ENCODE assay signal across 10 mouse cellular contexts in the genomic region with DNA sequence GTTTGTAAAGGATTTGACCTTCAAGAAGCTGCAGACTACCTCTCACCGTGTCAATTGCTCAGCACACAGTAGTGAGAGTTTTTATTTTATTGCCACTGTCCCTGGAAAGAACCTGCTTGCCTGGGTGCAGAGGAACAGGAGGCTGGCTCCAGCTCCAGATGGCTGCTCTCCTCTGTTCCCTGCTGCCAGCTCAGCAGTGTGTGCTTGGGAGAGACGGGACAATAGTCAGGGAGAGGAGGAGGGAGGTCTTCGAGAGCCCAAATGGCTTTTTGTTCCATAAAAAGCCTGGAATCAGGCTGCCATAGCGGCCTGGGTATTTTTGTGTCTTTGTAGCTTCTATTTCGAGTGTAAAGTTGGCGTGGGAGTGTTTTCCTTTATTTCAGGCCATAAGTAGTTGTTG. TPM values are rescaled to one million over a fixed set of nuclear protein-coding genes. Genes with fewer than 3 reads are reported as not detected.
DNase-seq lines count a peak whose midpoint lies in the region; ATAC-seq and TF ChIP-seq lines count a peak whose summit lies in the region.
"Had no signal": no experiment of that assay in that cellular context is flagged by ENCODE, and none has a peak within 500 bp of the region (broad histone marks: within the 10 kb centered on the region; RNA-seq: fewer than 3 reads in every experiment).

No protein-coding gene starts in this region.

- WGBS in kidney, embryonic 16.5 days, result 9% methylated on average over 6 of the region's 6 CpGs
- WGBS in intestine, postnatal 0 days, result 33% methylated on average over 6 of the region's 6 CpGs
- WGBS in midbrain, embryonic 15.5 days, result 27% methylated on average over 6 of the region's 6 CpGs

- no peaks in the 10 kb centered on the region for H3K27me3 ChIP-seq in kidney, embryonic 16.5 days (ENCODE audit: insufficient read depth, low read length)
- H3K27me3 ChIP-seq in intestine, postnatal 0 days (replicated peaks; ENCODE audit: control insufficient read depth, insufficient read depth, low read length), result no peaks in the 10 kb centered on the region
- H3K27me3 ChIP-seq in midbrain, embryonic 15.5 days (replicated peaks), result no peaks in the 10 kb centered on the region
- H3K27me3 ChIP-seq: embryonic facial prominence, embryonic 12.5 days; lung, embryonic 15.5 days had no signal

- H3K27ac ChIP-seq in kidney, embryonic 16.5 days (ENCODE audit: low read length), result peak overlapping the region; percentile 18; the same call in 1 of the 2 replicates
- H3K27ac ChIP-seq in intestine, postnatal 0 days (ENCODE audit: low read depth, low read length), result peak overlapping the region; percentile 21; the same call in 1 of the 2 replicates
- 0 out of 2 replicates have a peak overlapping the region, but pooled peaks have one; percentile 34 for H3K27ac ChIP-seq in midbrain, embryonic 15.5 days
- H3K27ac ChIP-seq: embryonic facial prominence, embryonic 12.5 days; lung, embryonic 15.5 days had no signal

- no peak overlapping the region for H3K9ac ChIP-seq in kidney, embryonic 16.5 days (replicated peaks; ENCODE audit: low read length)
- H3K9ac ChIP-seq in intestine, postnatal 0 days (ENCODE audit: low read depth, low read length), result no peak overlapping the region
- H3K9ac ChIP-seq in midbrain, embryonic 15.5 days, result no peak overlapping the region
- H3K9ac ChIP-seq: embryonic facial prominence, embryonic 12.5 days; lung, embryonic 15.5 days had no signal

- H3K36me3 ChIP-seq in kidney, embryonic 16.5 days (ENCODE audit: insufficient read depth, low read length), result no peaks in the 10 kb centered on the region
- no peaks in the 10 kb centered on the region for H3K36me3 ChIP-seq in intestine, postnatal 0 days (ENCODE audit: control insufficient read depth, insufficient read depth)
- H3K36me3 ChIP-seq in midbrain, embryonic 15.5 days (replicated peaks), result no peaks in the 10 kb centered on the region
- H3K36me3 ChIP-seq: embryonic facial prominence, embryonic 12.5 days; lung, embryonic 15.5 days had no signal

- DNase-seq in kidney, postnatal 10 days, result no peak
- DNase-seq in frontal cortex, postnatal 36 days (ENCODE audit: low spot score in 2 of 2), result peak; percentile 73 to 90
- no peak for DNase-seq in lung, postnatal 14 days
- DNase-seq in adipocyte (ENCODE audit: low spot score), result no peak

- ATAC-seq in kidney, embryonic 16.5 days (ENCODE audit: low FRiP score, low TSS enrichment), result no peak; the same call in 1 of the 2 replicates
- no peak for ATAC-seq in intestine, postnatal 0 days
- ATAC-seq in midbrain, embryonic 15.5 days (replicated peaks), result peak; percentile 87
- no peak for ATAC-seq in megakaryocyte-erythroid progenitor cell, adult 5-6 weeks (replicated peaks; ENCODE audit: low FRiP score, low TSS enrichment, poor library complexity, severe bottlenecking)

- no peaks in the 10 kb centered on the region for H3K4me1 ChIP-seq in kidney, embryonic 16.5 days (ENCODE audit: insufficient read depth, low read length)
- H3K4me1 ChIP-seq in intestine, postnatal 0 days (replicated peaks; ENCODE audit: control insufficient read depth, insufficient read depth, low read length), result no peaks in the 10 kb centered on the region; the same call in 1 of the 2 replicates
- peaks cover 5% of the 10 kb centered on the region for H3K4me1 ChIP-seq in midbrain, embryonic 15.5 days
- H3K4me1 ChIP-seq: embryonic facial prominence, embryonic 12.5 days had no signal

- H3K9me3 ChIP-seq in kidney, embryonic 16.5 days (ENCODE audit: low read length), result no peaks in the 10 kb centered on the region
- H3K9me3 ChIP-seq in intestine, postnatal 0 days (ENCODE audit: control insufficient read depth), result no peaks in the 10 kb centered on the region
- no peaks in the 10 kb centered on the region for H3K9me3 ChIP-seq in midbrain, embryonic 15.5 days
- H3K9me3 ChIP-seq: embryonic facial prominence, embryonic 12.5 days; lung, embryonic 15.5 days had no signal

- TF ChIP-seq CTCF in intestine, postnatal 0 days (IDR thresholded peaks at IDR 0.05; ENCODE audit: low read depth), result no peak

- H3K4me2 ChIP-seq in kidney, embryonic 16.5 days (replicated peaks; ENCODE audit: low read depth, low read length), result no peak overlapping the region
- no peak overlapping the region for H3K4me2 ChIP-seq in intestine, postnatal 0 days (replicated peaks; ENCODE audit: low read depth)
- no peak overlapping the region for H3K4me2 ChIP-seq in midbrain, embryonic 15.5 days
- H3K4me2 ChIP-seq: embryonic facial prominence, embryonic 12.5 days; lung, embryonic 15.5 days had no signal

- no peak overlapping the region for H3K4me3 ChIP-seq in kidney, embryonic 16.5 days (ENCODE audit: low read length)
- H3K4me3 ChIP-seq in intestine, postnatal 0 days (ENCODE audit: low read depth, low read length), result no peak overlapping the region
- no peak overlapping the region for H3K4me3 ChIP-seq in midbrain, embryonic 15.5 days
- H3K4me3 ChIP-seq: embryonic facial prominence, embryonic 12.5 days; lung, embryonic 15.5 days had no signal

RNA-seq across cellular contexts. Expression of gene Olfr987, which starts 54.5 kb away (rescaled TPM):
- polyA plus RNA-seq in kidney, embryonic 16.5 days (2015; fragmentation: Nextera tagmentation; extraction: Ambion mirVana), result not detected in 2 replicates
- not detected in 2 replicates for polyA plus RNA-seq in intestine, postnatal 0 days (2015; fragmentation: Nextera tagmentation; extraction: Ambion mirVana)
- not detected in 2 replicates for polyA plus RNA-seq in midbrain, embryonic 15.5 days (2015; fragmentation: Nextera tagmentation; extraction: Ambion mirVana)
- not detected in 2 replicates for total RNA-seq in megakaryocyte-erythroid progenitor cell, adult 5-6 weeks (2014; fragmentation: Nextera tagmentation)
- total RNA-seq in megakaryocyte-erythroid progenitor cell, adult 5-6 weeks (2017), result not detected in 2 replicates
- polyA plus RNA-seq: embryonic facial prominence, embryonic 12.5 days; lung, embryonic 15.5 days had no signal

Comparison
In these comparisons a context has a peak if more than half of its experiments do, and no peak if none do; other contexts are left out.
1. DNase-seq: peak in frontal cortex, postnatal 36 days (2 of 2); none in kidney, postnatal 10 days (single experiment), lung, postnatal 14 days (single experiment) and adipocyte (single experiment).
2. Peak in every context shown above with its lines, with median percentiles within 50 percentile points of each other: H3K27ac ChIP-seq.